Mouse (Mus musculus) intestine, embryonic 14.5 days (tissue): Measurements from ENCODE around the gene Dock4. TPM values are rescaled to one million over a fixed set of nuclear protein-coding genes. Genes with fewer than 3 reads are reported as not detected.

Source experiments
- ATAC-seq: fragments of 200-750 bp; cut with Nextera tagmentation; replicated peaks from 2 replicates; pipeline ENCODE4 v1.8.0; 2017; ENCODE audit warnings: low read depth, moderate number of reproducible peaks, moderate TSS enrichment, moderate library complexity; ENCODE audit not compliant: low FRiP score, low TSS enrichment
- DNase-seq: peaks from one replicate; pipeline ENCODE4 v3.0.0-alpha.2; 2018; ENCODE audit warnings: low spot score
- H3K27ac ChIP-seq: fragments of 300-500 bp; sonication (generic); 2 replicates; pipeline ENCODE4 v1.5.1; 2014; ENCODE audit warnings: low read depth, mild to moderate bottlenecking, control low read depth
- H3K27me3 ChIP-seq: fragments of 300-500 bp; sonication (generic); replicated peaks from 2 replicates; pipeline ENCODE4 v1.6.1; 2014; ENCODE audit warnings: low read length, control low read depth; ENCODE audit not compliant: control insufficient read depth, insufficient read depth
- H3K36me3 ChIP-seq: fragments of 300-500 bp; sonication (generic); 2 replicates; pipeline ENCODE4 v1.6.1; 2014; ENCODE audit warnings: low read length, control low read depth; ENCODE audit not compliant: control insufficient read depth, insufficient read depth
- H3K4me1 ChIP-seq: fragments of 300-500 bp; sonication (generic); replicated peaks from 2 replicates; pipeline ENCODE4 v1.6.1; 2014; ENCODE audit warnings: low read length, control low read depth, mixed read lengths; ENCODE audit not compliant: control insufficient read depth, insufficient read depth
- H3K4me2 ChIP-seq: fragments of 300-500 bp; sonication (generic); 2 replicates; pipeline ENCODE4 v1.6.1; 2014; ENCODE audit warnings: low read length
- H3K4me3 ChIP-seq: fragments of 300-500 bp; sonication (generic); 2 replicates; pipeline ENCODE4 v1.5.1; 2014; ENCODE audit warnings: low read depth, low read length, control low read depth, mixed read lengths
- H3K9ac ChIP-seq: fragments of 300-500 bp; sonication (generic); 2 replicates; pipeline ENCODE4 v1.6.1; 2014; ENCODE audit warnings: mild to moderate bottlenecking, low read length
- H3K9me3 ChIP-seq: fragments of 300-500 bp; sonication (generic); 2 replicates; pipeline ENCODE4 v1.6.1; 2016; ENCODE audit warnings: low read length, control low read depth; ENCODE audit not compliant: control insufficient read depth
- WGBS: fragments of 180-500 bp; shearing (Covaris S2); extraction: QIAGEN DNeasy Blood & Tissue Kit; methylation state at CpG from one replicate; pipeline ENCODE4 v1.1.7; 2014; 5-methylcytosine and 5-hydroxymethylcytosine counted together
- polyA plus RNA-seq: library from polyadenylated mRNA; unstranded; fragments of >200 nt; fragmentation: Nextera tagmentation; extraction: Ambion mirVana; gene quantifications from 2 replicates; pipeline ENCODE4 v1.2.1, GENCODE M21; 2014

Gene Dock4
- polyA plus RNA-seq, 1 experiment from 2014 or later = 10.6 TPM

DNA sequence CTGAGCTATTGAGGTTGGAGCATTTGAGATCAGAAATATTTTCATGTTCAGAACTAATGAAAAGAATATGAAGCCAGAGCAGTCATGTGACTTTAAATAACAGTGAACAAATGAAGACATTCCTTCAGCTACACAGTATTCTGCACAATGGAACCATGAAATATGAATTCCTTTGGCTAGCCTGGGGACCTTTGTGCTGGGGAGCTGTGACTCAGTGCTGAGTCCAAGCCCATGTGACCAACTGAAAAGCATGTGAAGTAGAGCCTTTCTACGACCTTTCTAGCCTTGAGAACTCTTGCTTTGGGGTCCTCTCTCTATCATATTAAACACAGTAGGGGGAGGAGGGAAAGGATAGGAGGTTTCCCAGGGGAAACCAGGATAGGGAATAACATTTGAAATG is 327.3 kb downstream of the Dock4 start:
- H3K9ac ChIP-seq = no peak overlapping the region
- no peak overlapping the region for H3K27ac ChIP-seq
- H3K4me2 ChIP-seq = no peak overlapping the region
- WGBS = 85% methylated on average over 1 of the region's 1 CpGs
- no peaks in the 10 kb centered on the region for H3K27me3 ChIP-seq
- H3K4me1 ChIP-seq = no peaks in the 10 kb centered on the region
- ATAC-seq = no peak
- H3K9me3 ChIP-seq = no peaks in the 10 kb centered on the region
- H3K4me3 ChIP-seq = no peak overlapping the region
- no peak for DNase-seq
- no peaks in the 10 kb centered on the region for H3K36me3 ChIP-seq

DNA sequence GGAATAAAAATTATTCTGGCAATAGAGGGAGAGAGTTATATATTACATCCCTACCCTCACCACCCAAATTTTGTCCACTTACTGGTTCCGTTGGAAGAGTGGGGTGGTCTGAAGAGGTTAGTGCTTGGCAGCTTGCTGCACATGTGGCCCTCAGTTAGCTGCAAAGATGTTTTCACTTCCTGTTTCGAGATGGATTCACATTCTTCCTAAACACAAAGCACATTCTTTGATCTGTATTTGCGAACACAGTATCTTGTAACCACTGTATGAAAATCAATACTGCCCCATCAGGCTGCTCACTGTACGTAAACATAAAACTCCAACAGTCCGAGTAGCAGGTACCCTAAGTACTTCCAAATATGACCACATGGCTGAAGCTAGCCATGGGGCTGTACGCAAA is 335.8 kb downstream of the Dock4 start:
- H3K27me3 ChIP-seq = no peaks in the 10 kb centered on the region
- H3K36me3 ChIP-seq = peaks cover 5% of the 10 kb centered on the region; the same call in 1 of the 2 replicates
- H3K4me3 ChIP-seq = no peak overlapping the region
- H3K9ac ChIP-seq = no peak overlapping the region
- no peak overlapping the region for H3K4me2 ChIP-seq
- WGBS = 81% methylated on average over 6 of the region's 6 CpGs
- no peak overlapping the region for H3K27ac ChIP-seq
- no peak for ATAC-seq
- no peaks in the 10 kb centered on the region for H3K9me3 ChIP-seq
- no peaks in the 10 kb centered on the region for H3K4me1 ChIP-seq
- DNase-seq = no peak

- H3K4me3 ChIP-seq = no peak overlapping the region
- peaks cover 7% of the 10 kb centered on the region; the same call in 1 of the 2 replicates for H3K4me1 ChIP-seq
- H3K36me3 ChIP-seq = no peaks in the 10 kb centered on the region
- WGBS = 31% methylated on average over 3 of the region's 3 CpGs
- no peaks in the 10 kb centered on the region for H3K9me3 ChIP-seq
- no peaks in the 10 kb centered on the region for H3K27me3 ChIP-seq
- DNase-seq (no peak), ATAC-seq (no peak)
- no peak overlapping the region for H3K4me2 ChIP-seq
- H3K9ac ChIP-seq = no peak overlapping the region
- H3K27ac ChIP-seq = no peak overlapping the region
Measured at GRCm38 (mm10) chr12:40788621-40789111, 342.9 kb downstream of the Dock4 start.

DNA sequence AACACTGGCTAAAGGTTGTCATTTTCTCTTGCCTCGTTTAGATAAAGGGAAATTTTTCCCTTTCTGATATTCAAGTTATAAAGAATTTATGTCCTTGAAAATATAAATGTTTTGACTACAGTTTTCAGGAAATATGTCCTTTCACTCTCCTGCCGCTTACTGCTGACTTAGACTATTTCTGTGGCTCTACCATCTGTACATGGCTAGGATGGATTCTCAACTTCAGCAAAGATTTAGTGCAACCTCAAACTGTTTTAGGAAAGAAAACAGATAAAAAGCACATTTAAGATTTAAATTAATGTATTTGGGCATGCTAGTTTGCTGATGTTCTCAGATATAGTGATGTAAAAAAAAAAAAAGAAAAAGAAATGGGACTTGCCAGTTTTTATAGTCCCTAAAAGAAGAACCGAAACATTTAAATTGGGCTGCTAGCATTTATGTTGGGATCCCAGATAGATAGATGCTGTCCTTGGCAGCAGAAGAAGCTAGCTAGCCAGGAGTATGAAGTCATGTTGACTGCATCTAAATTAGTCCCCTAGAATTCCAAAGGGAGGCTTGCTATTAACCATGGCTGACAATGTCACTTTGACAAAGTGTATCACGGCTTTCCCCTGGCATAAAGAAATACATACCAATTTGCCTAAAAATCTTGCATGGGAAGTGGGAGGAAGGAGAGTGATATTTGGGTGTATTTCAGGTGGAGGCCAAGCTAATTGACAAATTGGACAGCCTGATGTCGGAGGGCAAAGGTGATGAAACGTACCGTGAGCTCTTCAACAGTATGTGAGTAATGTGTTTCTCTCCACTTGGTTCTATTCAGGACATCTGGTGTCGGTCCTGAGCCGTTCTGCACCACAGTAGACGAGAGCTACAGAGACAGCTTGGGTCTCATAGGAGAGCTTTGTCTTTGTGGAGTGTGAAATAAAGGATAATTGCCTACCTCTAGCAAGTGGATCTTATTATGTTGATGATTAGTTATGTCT is 343.9 kb downstream of the Dock4 start:
- Histone ChIP-seq H3K36me3 (no peaks in the 10 kb centered on the region), H3K9me3 (no peaks in the 10 kb centered on the region), H3K9ac (no peak overlapping the region), H3K4me2 (no peak overlapping the region), H3K4me1 (peaks cover 7% of the 10 kb centered on the region; the same call in 1 of the 2 replicates), H3K4me3 (no peak overlapping the region), H3K27ac (no peak overlapping the region), H3K27me3 (no peaks in the 10 kb centered on the region)
- no peak for ATAC-seq
- no peak for DNase-seq
- 72% methylated on average over 10 of the region's 10 CpGs for WGBS

GRCm38 (mm10) chr12:40791221-40791620 is 345.5 kb downstream of the Dock4 start:
- peaks cover 7% of the 10 kb centered on the region; the same call in 1 of the 2 replicates for H3K4me1 ChIP-seq
- H3K4me2 ChIP-seq = no peak overlapping the region
- H3K9me3 ChIP-seq = no peaks in the 10 kb centered on the region
- H3K27ac ChIP-seq = no peak overlapping the region
- no peak overlapping the region for H3K9ac ChIP-seq
- WGBS = 57% methylated on average over 5 of the region's 5 CpGs
- H3K27me3 ChIP-seq = no peaks in the 10 kb centered on the region
- H3K36me3 ChIP-seq = no peaks in the 10 kb centered on the region
- DNase-seq (no peak), ATAC-seq (no peak)
- no peak overlapping the region for H3K4me3 ChIP-seq

DNA sequence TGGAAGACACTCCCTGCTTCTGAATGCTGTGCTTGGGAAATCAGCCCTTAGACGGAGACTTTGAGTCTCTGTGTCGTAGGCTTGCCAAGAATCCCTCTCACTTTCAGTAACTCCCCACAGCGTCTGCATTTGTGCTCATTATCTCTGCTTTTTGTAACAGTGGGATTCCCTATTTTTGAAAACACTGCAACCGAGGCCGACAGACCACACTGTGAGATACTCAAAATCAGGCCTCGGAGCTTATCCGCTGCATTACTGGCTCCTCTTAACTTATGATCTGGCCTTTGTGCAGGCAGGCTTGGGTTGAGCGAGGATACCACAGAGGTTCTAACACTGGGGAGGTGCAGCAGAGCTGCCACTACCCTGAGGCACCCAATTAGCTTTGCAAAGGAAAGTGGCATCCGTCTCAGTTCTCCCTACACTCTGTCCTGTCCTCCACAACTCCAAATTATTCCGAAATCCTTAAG is 346.5 kb downstream of the Dock4 start:
- ATAC-seq (no peak), DNase-seq (no peak)
- no peak overlapping the region for H3K4me3 ChIP-seq
- no peaks in the 10 kb centered on the region for H3K27me3 ChIP-seq
- no peak overlapping the region for H3K4me2 ChIP-seq
- H3K27ac ChIP-seq = no peak overlapping the region
- H3K36me3 ChIP-seq = no peaks in the 10 kb centered on the region
- WGBS = 64% methylated on average over 10 of the region's 10 CpGs
- peaks cover 15% of the 10 kb centered on the region for H3K4me1 ChIP-seq
- no peaks in the 10 kb centered on the region for H3K9me3 ChIP-seq
- H3K9ac ChIP-seq = no peak overlapping the region

GRCm38 (mm10) chr12:40794066-40794465 is 348.3 kb downstream of the Dock4 start:
- H3K27ac ChIP-seq = no peak overlapping the region
- no peaks in the 10 kb centered on the region for H3K9me3 ChIP-seq
- 56% methylated on average over 11 of the region's 11 CpGs for WGBS
- no peak overlapping the region for H3K4me2 ChIP-seq
- H3K9ac ChIP-seq = no peak overlapping the region
- no peak overlapping the region for H3K4me3 ChIP-seq
- peaks cover 16% of the 10 kb centered on the region; the same call in 1 of the 2 replicates for H3K4me1 ChIP-seq
- H3K36me3 ChIP-seq = no peaks in the 10 kb centered on the region
- ATAC-seq = no peak
- no peaks in the 10 kb centered on the region for H3K27me3 ChIP-seq
- DNase-seq = no peak

GRCm38 (mm10) chr12:40794756-40795155 is 349.0 kb downstream of the Dock4 start:
- 76% methylated on average over 3 of the region's 3 CpGs for WGBS
- Histone ChIP-seq H3K9ac (no peak overlapping the region), H3K4me3 (no peak overlapping the region), H3K9me3 (no peaks in the 10 kb centered on the region), H3K4me1 (peaks cover 16% of the 10 kb centered on the region; the same call in 1 of the 2 replicates), H3K27me3 (no peaks in the 10 kb centered on the region), H3K36me3 (no peaks in the 10 kb centered on the region), H3K4me2 (no peak overlapping the region), H3K27ac (no peak overlapping the region)
- no peak for DNase-seq
- ATAC-seq = no peak
